Mouse (Mus musculus) heart, embryonic 15.5 days (tissue): ENCODE results near the gene Cux1. TPM values are rescaled to one million over a fixed set of nuclear protein-coding genes. Genes with fewer than 3 reads are reported as not detected.
"Not testable (repeated sequence)": the region's sequence is repeated elsewhere in the genome, so short reads cannot be mapped to it uniquely, and the experiment has no call there.

Experiments
- ATAC-seq: fragments of 200-750 bp; cut with Nextera tagmentation; replicated peaks from 2 replicates; pipeline ENCODE4 v1.8.0; 2017; ENCODE audit warnings: low read depth, moderate TSS enrichment; ENCODE audit not compliant: insufficient number of reproducible peaks, insufficient read depth, low FRiP score
- H3K27ac ChIP-seq: fragments of 300-500 bp; sonication (generic); 2 replicates; pipeline ENCODE4 v1.5.1; 2015; ENCODE audit warnings: mild to moderate bottlenecking, inconsistent platforms
- H3K27me3 ChIP-seq: fragments of 300-500 bp; sonication (generic); 2 replicates; pipeline ENCODE4 v1.6.1; 2015; ENCODE audit warnings: inconsistent platforms
- H3K36me3 ChIP-seq: fragments of 300-500 bp; sonication (generic); 2 replicates; pipeline ENCODE4 v1.6.1; 2015; ENCODE audit warnings: mild to moderate bottlenecking, inconsistent platforms
- H3K4me1 ChIP-seq: fragments of 300-500 bp; sonication (generic); replicated peaks from 2 replicates; pipeline ENCODE4 v1.6.1; 2015; ENCODE audit warnings: inconsistent platforms
- H3K4me2 ChIP-seq: fragments of 300-500 bp; sonication (generic); 2 replicates; pipeline ENCODE4 v1.6.1; 2015; ENCODE audit warnings: inconsistent platforms, mild to moderate bottlenecking, moderate library complexity
- H3K4me3 ChIP-seq: fragments of 300-500 bp; sonication (generic); 2 replicates; pipeline ENCODE4 v1.5.1; 2015; ENCODE audit warnings: mild to moderate bottlenecking, inconsistent platforms
- H3K9ac ChIP-seq: fragments of 300-500 bp; sonication (generic); 2 replicates; pipeline ENCODE4 v1.6.1; 2015; ENCODE audit warnings: mild to moderate bottlenecking, inconsistent platforms
- H3K9me3 ChIP-seq: fragments of 300-500 bp; sonication (generic); replicated peaks from 2 replicates; pipeline ENCODE4 v1.6.1; 2016; ENCODE audit warnings: inconsistent platforms
- WGBS: fragments of 180-500 bp; shearing (Covaris S2); methylation state at CpG from one replicate; pipeline ENCODE4 v1.1.7; 2015; ENCODE audit warnings: mixed read lengths; 5-methylcytosine and 5-hydroxymethylcytosine counted together
- polyA plus RNA-seq: library from polyadenylated mRNA; unstranded; fragments of >200 nt; fragmentation: Nextera tagmentation; extraction: Ambion mirVana; gene quantifications from 2 replicates; pipeline ENCODE4 v1.2.1, GENCODE M21; 2015

Gene Cux1
- polyA plus RNA-seq, 1 experiment from 2014 or later, result 71.2 TPM

- Histone ChIP-seq H3K36me3 (no peaks in the 10 kb centered on the region), H3K4me3 (no peak overlapping the region), H3K27me3 (peaks cover 43% of the 10 kb centered on the region), H3K4me1 (peaks cover 4% of the 10 kb centered on the region; the same call in 1 of the 2 replicates), H3K9me3 (no peaks in the 10 kb centered on the region), H3K4me2 (no peak overlapping the region), H3K9ac (no peak overlapping the region), H3K27ac (no peak overlapping the region)
- ATAC-seq, result no peak
- 63% methylated on average over 4 of the region's 4 CpGs for WGBS
Observed at GRCm38 (mm10) chr5:136230348-136231035, 336.8 kb downstream of the Cux1 start.

GRCm38 (mm10) chr5:136226246-136226876 is 340.9 kb downstream of the Cux1 start:
- WGBS, result 69% methylated on average over 7 of the region's 7 CpGs
- peaks cover 13% of the 10 kb centered on the region for H3K27me3 ChIP-seq
- no peak for ATAC-seq
- no peak overlapping the region for H3K27ac ChIP-seq
- H3K36me3 ChIP-seq, result no peaks in the 10 kb centered on the region
- no peak overlapping the region for H3K9ac ChIP-seq
- no peak overlapping the region for H3K4me2 ChIP-seq
- no peak overlapping the region for H3K4me3 ChIP-seq
- H3K4me1 ChIP-seq, result no peaks in the 10 kb centered on the region
- H3K9me3 ChIP-seq, result no peaks in the 10 kb centered on the region

DNA sequence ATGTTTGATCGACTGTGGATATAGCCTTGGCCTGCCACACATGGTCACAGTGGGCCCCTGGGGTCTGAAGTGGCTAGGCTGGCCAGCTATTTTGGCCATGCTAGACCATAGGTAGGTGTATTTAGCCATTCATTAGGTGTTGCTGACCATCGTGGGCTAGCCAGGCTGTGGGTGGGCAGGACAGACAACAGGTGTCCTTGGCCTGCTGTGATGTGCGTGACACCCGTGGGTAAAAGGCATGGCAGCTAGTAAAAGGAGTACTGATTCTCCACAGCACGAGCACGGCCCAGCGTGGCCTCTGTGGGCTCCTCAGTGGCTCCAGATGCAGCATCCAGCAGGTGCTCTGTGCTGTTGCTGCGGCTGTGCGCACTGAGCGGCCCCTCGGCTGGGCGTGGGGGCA is 348.7 kb downstream of the Cux1 start:
- Histone ChIP-seq H3K27me3 (no peaks in the 10 kb centered on the region), H3K27ac (no peak overlapping the region), H3K4me3 (no peak overlapping the region), H3K4me2 (no peak overlapping the region), H3K9me3 (no peaks in the 10 kb centered on the region), H3K4me1 (no peaks in the 10 kb centered on the region), H3K36me3 (no peaks in the 10 kb centered on the region), H3K9ac (no peak overlapping the region)
- 71% methylated on average over 12 of the region's 12 CpGs for WGBS
- no peak for ATAC-seq

- no peaks in the 10 kb centered on the region for H3K4me1 ChIP-seq
- H3K4me2 ChIP-seq, result no peak overlapping the region
- no peak overlapping the region for H3K4me3 ChIP-seq
- WGBS, result 59% methylated on average over 4 of the region's 4 CpGs
- no peak for ATAC-seq
- H3K27ac ChIP-seq, result no peak overlapping the region
- no peaks in the 10 kb centered on the region for H3K36me3 ChIP-seq
- no peaks in the 10 kb centered on the region for H3K27me3 ChIP-seq
- no peaks in the 10 kb centered on the region for H3K9me3 ChIP-seq
- no peak overlapping the region for H3K9ac ChIP-seq
Observed at GRCm38 (mm10) chr5:136217932-136218381, 349.3 kb downstream of the Cux1 start.

- no peak overlapping the region for H3K4me3 ChIP-seq
- H3K9me3 ChIP-seq, result no peaks in the 10 kb centered on the region
- no peaks in the 10 kb centered on the region for H3K4me1 ChIP-seq
- no peak overlapping the region for H3K27ac ChIP-seq
- WGBS, result 68% methylated on average over 18 of the region's 18 CpGs
- no peak overlapping the region for H3K4me2 ChIP-seq
- no peak overlapping the region for H3K9ac ChIP-seq
- no peak for ATAC-seq
- H3K27me3 ChIP-seq, result no peaks in the 10 kb centered on the region
- no peaks in the 10 kb centered on the region for H3K36me3 ChIP-seq
Observed at GRCm38 (mm10) chr5:136217004-136217665, 350.2 kb downstream of the Cux1 start.

DNA sequence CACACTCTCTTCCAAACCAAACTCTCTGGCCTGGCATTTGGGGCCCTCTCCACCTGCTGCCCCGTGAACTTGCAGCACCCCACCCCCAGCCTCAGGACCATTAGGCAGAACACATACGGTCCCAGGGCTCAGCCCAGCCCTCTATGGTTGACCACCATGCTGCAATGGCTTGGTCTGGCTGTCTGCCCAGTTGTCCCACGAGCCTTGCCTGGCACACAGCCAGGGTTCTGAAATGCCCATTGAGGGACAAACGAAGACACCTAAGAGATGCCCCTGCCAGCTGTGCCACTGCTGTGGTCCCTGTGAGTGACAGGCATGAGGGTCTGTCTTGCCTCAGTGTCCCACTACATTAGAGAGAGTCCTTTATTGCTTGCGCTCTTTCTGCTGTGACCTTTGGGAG is 351.3 kb downstream of the Cux1 start:
- ATAC-seq, result no peak
- 64% methylated on average over 5 of the region's 5 CpGs for WGBS
- Histone ChIP-seq H3K36me3 (no peaks in the 10 kb centered on the region), H3K27me3 (no peaks in the 10 kb centered on the region), H3K9ac (no peak overlapping the region), H3K9me3 (no peaks in the 10 kb centered on the region), H3K4me1 (no peaks in the 10 kb centered on the region), H3K4me3 (no peak overlapping the region), H3K4me2 (no peak overlapping the region), H3K27ac (no peak overlapping the region)

DNA sequence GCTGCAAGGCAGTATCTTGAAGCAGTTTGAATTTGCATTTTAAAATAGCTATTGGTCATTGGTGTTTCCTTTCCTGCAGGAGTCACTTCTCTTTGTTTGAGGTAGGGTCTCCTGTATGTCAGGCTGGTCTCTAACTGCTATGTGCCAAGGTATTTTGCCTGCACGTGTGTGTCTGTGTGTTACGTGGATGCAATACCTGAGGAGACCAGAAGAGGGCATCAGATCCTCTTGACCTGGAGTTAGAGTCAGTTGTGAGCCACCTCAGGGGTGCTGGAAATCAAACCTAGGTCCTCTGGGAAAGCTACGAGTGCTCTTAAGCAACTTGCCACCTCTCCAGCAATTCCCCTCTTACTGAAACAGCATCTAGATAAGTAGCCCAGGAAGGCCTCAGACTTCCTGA is 352.1 kb downstream of the Cux1 start:
- Histone ChIP-seq H3K4me2 (no peak overlapping the region), H3K27me3 (no peaks in the 10 kb centered on the region), H3K36me3 (no peaks in the 10 kb centered on the region), H3K9me3 (no peaks in the 10 kb centered on the region), H3K9ac (no peak overlapping the region), H3K27ac (no peak overlapping the region), H3K4me3 (no peak overlapping the region), H3K4me1 (no peaks in the 10 kb centered on the region)
- WGBS, result 82% methylated on average over 3 of the region's 3 CpGs
- no peak for ATAC-seq

DNA sequence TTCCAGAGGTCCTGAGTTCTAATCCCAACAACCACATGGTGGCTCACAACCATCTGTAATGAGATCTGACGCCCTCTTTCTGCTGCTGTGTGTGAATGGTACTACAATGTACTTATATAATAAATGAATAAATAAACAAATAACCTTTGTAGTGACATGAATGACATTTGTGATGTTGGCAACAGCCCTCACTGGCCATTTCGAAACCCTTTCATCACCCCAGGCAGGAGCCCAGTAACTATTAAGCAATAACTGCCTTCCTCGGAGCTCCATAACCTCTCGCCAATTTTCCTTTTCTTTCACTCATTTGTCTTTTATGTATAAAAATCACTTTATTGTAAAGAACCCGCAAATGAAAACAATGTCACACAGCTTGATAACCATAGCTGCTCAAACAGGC is 353.6 kb downstream of the Cux1 start:
- H3K27me3 ChIP-seq, result no peaks in the 10 kb centered on the region
- no peak overlapping the region for H3K4me3 ChIP-seq
- WGBS, result 74% methylated on average over 5 of the region's 5 CpGs
- no peak for ATAC-seq
- no peaks in the 10 kb centered on the region for H3K4me1 ChIP-seq
- H3K9ac ChIP-seq, result no peak overlapping the region
- H3K36me3 ChIP-seq, result no peaks in the 10 kb centered on the region
- H3K27ac ChIP-seq, result no peak overlapping the region
- H3K9me3 ChIP-seq, result no peaks in the 10 kb centered on the region
- no peak overlapping the region for H3K4me2 ChIP-seq

- Histone ChIP-seq H3K9ac (no peak overlapping the region), H3K4me3 (no peak overlapping the region), H3K27ac (no peak overlapping the region), H3K27me3 (no peaks in the 10 kb centered on the region), H3K9me3 (no peaks in the 10 kb centered on the region), H3K4me1 (no peaks in the 10 kb centered on the region), H3K36me3 (no peaks in the 10 kb centered on the region), H3K4me2 (no peak overlapping the region)
- ATAC-seq, result no peak
- WGBS, result 85% methylated on average over 11 of the region's 11 CpGs
Observed at GRCm38 (mm10) chr5:136212716-136213115, 354.6 kb downstream of the Cux1 start.

DNA sequence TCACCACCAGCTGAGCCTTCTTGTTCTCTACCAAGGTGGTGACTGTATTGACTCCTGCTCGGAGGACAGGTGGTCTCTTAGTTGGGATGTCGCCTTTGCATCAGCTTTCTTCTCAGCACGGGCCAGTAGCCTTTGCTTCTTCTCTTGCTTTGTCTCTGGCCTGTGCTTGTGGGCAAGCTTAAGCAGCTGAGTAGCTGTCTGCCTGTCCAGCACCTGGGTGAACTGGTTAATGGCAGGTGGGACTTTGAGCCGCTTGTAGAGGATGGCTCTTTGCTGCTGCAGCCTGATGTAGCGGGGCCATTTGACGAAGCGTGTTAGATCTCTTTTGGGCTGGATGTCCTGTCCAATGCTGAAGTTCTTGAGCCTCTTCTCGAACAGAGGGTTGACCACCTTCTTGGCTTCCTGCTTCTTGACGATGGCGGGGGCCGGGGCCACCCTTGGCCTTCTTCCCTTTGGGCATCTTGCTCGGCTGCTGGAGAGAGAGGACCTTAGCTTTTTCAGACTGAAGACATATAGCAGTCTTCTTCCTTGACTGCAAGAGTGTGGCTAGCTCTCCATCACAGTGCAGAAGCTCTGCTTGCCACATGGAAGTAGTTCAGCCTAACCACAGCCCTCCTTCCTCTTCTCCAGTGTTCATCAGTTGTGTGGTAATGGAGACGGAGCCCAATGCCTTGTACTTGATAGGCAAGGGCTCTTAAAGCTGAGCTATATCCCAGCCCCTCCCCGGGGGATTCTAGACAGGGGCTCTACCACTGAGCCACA is 355.8 kb downstream of the Cux1 start:
- ATAC-seq, H3K9ac ChIP-seq, H3K4me2 ChIP-seq, H3K36me3 ChIP-seq, H3K4me1 ChIP-seq, H3K27me3 ChIP-seq, H3K9me3 ChIP-seq, H3K4me3 ChIP-seq, H3K27ac ChIP-seq: not testable (repeated sequence)
- WGBS, result 84% methylated on average over 14 of the region's 14 CpGs

DNA sequence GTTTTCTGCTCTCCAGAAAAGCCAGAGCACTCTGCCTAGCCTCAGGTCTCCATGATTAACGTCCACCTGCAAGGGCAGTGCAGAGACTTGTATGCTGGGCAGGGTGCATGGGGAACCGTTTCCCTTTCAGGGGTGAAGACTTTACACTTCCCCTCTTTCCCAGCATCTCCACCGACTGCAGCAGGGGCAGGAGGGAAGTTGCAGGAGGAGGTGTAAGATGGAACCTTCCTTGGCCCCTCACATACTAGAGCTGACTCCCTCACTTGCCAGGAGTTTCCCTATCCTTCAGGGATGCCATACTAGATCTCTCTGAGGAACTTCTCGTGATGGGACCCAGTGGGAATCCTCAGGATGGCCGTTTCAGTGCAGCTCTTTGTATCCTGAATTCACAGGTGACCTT is 356.7 kb downstream of the Cux1 start:
- no peaks in the 10 kb centered on the region for H3K9me3 ChIP-seq
- H3K36me3 ChIP-seq, result no peaks in the 10 kb centered on the region
- no peak overlapping the region for H3K9ac ChIP-seq
- no peak overlapping the region for H3K4me3 ChIP-seq
- ATAC-seq, result no peak
- H3K4me1 ChIP-seq, result no peaks in the 10 kb centered on the region
- no peak overlapping the region for H3K4me2 ChIP-seq
- H3K27me3 ChIP-seq, result no peaks in the 10 kb centered on the region
- WGBS, result 61% methylated on average over 5 of the region's 5 CpGs
- H3K27ac ChIP-seq, result no peak overlapping the region
